Mouse (Mus musculus): ENCODE measurements around the gene Susd1. TPM values are rescaled to one million over a fixed set of nuclear protein-coding genes. Genes with fewer than 3 reads are reported as not detected.

The Susd1 gene
- total and polyA plus RNA-seq, 3 experiments = 1.6 to 6.1 (median 4.1) TPM

DNA sequence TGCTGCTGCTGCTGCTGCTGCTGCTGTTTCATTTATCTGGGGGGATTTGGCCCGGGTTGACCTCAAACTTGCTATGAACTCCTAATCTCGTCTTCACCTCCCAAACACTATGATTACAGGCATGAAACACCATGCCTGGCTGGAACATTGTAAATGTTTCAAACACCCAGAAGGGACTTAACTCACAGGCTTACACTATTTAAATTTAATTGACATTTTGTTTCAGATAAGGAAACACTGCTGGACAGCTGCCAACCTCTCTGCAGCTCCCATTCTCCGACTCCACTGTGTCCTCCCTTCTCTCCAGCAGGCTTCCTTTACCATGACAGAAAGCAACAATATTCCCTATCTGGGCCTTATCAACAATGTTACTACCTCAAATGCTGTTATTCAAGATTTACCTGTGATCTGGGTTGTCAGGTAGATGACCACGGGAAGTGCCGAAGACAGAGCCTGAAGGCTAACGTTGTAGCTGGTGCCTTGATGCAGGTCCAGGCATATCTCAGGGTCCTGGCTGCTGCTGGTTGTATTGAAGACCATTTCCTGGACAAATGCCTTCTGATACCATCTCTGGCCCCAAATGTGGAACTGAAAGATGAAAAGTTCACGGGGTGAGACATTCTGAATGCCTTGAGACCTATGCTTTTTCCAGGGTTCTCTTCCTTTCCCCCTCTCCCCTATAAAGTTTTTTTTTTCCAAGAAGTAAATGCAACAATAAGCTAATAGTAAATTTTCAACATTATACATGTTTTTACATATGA, 88.8 kb downstream of the Susd1 start:
- dilution Hi-C loops (cut with MboI; ENCODE audit: extremely low pct_ligation_motif_present, extremely low pct_unique_long_range_greater_than_20kb, low sequenced_read_pairs) (no loop called here), in situ Hi-C loops (cut with MboI; ENCODE audit: low pct_ligation_motif_present, low pct_unique_long_range_greater_than_20kb, low sequenced_read_pairs) (loop anchor here (25.0 kb wide), 4 partner anchors 162 to 513 kb away; partner anchors contain the start of gene Ugcg)
- no peak for DNase-seq (ENCODE audit: extremely low read depth)
- TF ChIP-seq RAD21 (IDR thresholded peaks at IDR 0.05; ENCODE audit: low read depth, low read length) (no peak; the same call in 1 of the 2 replicates), SIN3A (IDR thresholded peaks at IDR 0.05; ENCODE audit: low read length) (no peak), JUND (conservative IDR thresholded peaks at IDR 0.05; ENCODE audit: low read depth, low read length) (no peak), BHLHE40 (IDR thresholded peaks at IDR 0.05; ENCODE audit: low read depth, low read length) (no peak), MYC (IDR thresholded peaks at IDR 0.05; ENCODE audit: low read depth, low read length) (no peak), UBTF (IDR thresholded peaks at IDR 0.05; ENCODE audit: low read depth, low read length) (no peak), ZC3H11A (IDR thresholded peaks at IDR 0.05; ENCODE audit: low read depth, low read length) (no peak), TCF12 (IDR thresholded peaks at IDR 0.05; ENCODE audit: low read depth, low read length) (no peak), CHD1 (IDR thresholded peaks at IDR 0.05; ENCODE audit: low read depth, low read length) (no peak), MAX (IDR thresholded peaks at IDR 0.05; ENCODE audit: low read length) (no peak), JUN (IDR thresholded peaks at IDR 0.05; ENCODE audit: insufficient read depth, low read depth, low read length) (no peak), E2F4 (IDR thresholded peaks at IDR 0.05; ENCODE audit: insufficient replicate concordance, low read depth, low read length) (no peak), EP300 (IDR thresholded peaks at IDR 0.05; ENCODE audit: low read length) (peak; percentile 90), MXI1 (IDR thresholded peaks at IDR 0.05; ENCODE audit: low read depth, low read length) (no peak), IRF4 (IDR thresholded peaks at IDR 0.05; ENCODE audit: low read depth, low read length) (peak; percentile 93), ELF1 (IDR thresholded peaks at IDR 0.05; ENCODE audit: low read depth, low read length) (peak; percentile 30; the same call in 1 of the 2 replicates), CHD2 (IDR thresholded peaks at IDR 0.05; ENCODE audit: low read length) (no peak), MAFK (IDR thresholded peaks at IDR 0.05; ENCODE audit: insufficient replicate concordance, low read length) (no peak), USF1 (IDR thresholded peaks at IDR 0.05; ENCODE audit: low read depth, low read length) (no peak), TBP (conservative IDR thresholded peaks at IDR 0.05; ENCODE audit: low read depth, low read length) (no peak), ZMIZ1 (IDR thresholded peaks at IDR 0.05; ENCODE audit: low read depth, low read length) (no peak), CTCF (conservative IDR thresholded peaks at IDR 0.05 in 1 of 2, IDR thresholded peaks at IDR 0.05 in 1 of 2; ENCODE audit: low read depth in 2 of 2, low read length in 2 of 2) (no peak), RCOR1 (conservative IDR thresholded peaks at IDR 0.05; ENCODE audit: low read depth, low read length) (0 out of 2 replicates have a peak, but pooled peaks have one; percentile 19), POLR2A (IDR thresholded peaks at IDR 0.05; ENCODE audit: low read depth, low read length) (no peak), HCFC1 (IDR thresholded peaks at IDR 0.05; ENCODE audit: low read depth, low read length) (no peak), MAZ (IDR thresholded peaks at IDR 0.05; ENCODE audit: low read depth, low read length) (no peak), ZKSCAN1 (IDR thresholded peaks at IDR 0.05; ENCODE audit: borderline replicate concordance, low read depth, low read length) (no peak), SMC3 (IDR thresholded peaks at IDR 0.05; ENCODE audit: low read depth, low read length) (no peak), PAX5 (IDR thresholded peaks at IDR 0.05; ENCODE audit: low read length) (no peak), USF2 (conservative IDR thresholded peaks at IDR 0.05; ENCODE audit: low read depth, low read length) (no peak), ZNF384 (IDR thresholded peaks at IDR 0.05; ENCODE audit: low read depth, low read length) (peak; percentile 68), MEF2A (IDR thresholded peaks at IDR 0.05; ENCODE audit: borderline replicate concordance, low read depth, low read length) (peak; percentile 40; the same call in 1 of the 2 replicates), POLR2AphosphoS2 (IDR thresholded peaks at IDR 0.05; ENCODE audit: low read depth, low read length) (no peak), KAT2A (IDR thresholded peaks at IDR 0.05; ENCODE audit: insufficient replicate concordance, low read length) (no peak), ETS1 (conservative IDR thresholded peaks at IDR 0.05; ENCODE audit: low read depth, low read length) (peak; percentile 47; the same call in 1 of the 2 replicates), NELFE (IDR thresholded peaks at IDR 0.05; ENCODE audit: low read depth, low read length) (no peak), NRF1 (IDR thresholded peaks at IDR 0.05; ENCODE audit: low read depth, low read length) (no peak), GABPA (IDR thresholded peaks at IDR 0.05; ENCODE audit: insufficient replicate concordance, low read depth, low read length) (no peak)
- Histone ChIP-seq H3K27me3 (replicated peaks) (no peaks in the 10 kb centered on the region), H3K4me3 (replicated peaks in 1 of 3; ENCODE audit: low read depth in 2 of 3, low read length in 2 of 3, poor library complexity in 1 of 3) (no peak overlapping the region), H3K36me3 (replicated peaks in 1 of 2; ENCODE audit: control insufficient read depth in 1 of 2, insufficient read depth in 1 of 2, low read length in 1 of 2) (no peaks in the 10 kb centered on the region), H3K4me2 (ENCODE audit: insufficient read depth, low read depth, poor library complexity, severe bottlenecking) (peak overlapping the region; percentile 8; the same call in 1 of the 2 replicates), H3K79me2 (replicated peaks; ENCODE audit: control insufficient read depth, extremely low read depth, insufficient read depth, poor library complexity, severe bottlenecking) (no peaks in the 10 kb centered on the region), H3K4me1 (ENCODE audit: control insufficient read depth in 1 of 2, insufficient read depth in 2 of 2) (peaks cover 17 to 41% of the 10 kb centered on the region in 2 experiments), H3K9me3 (replicated peaks; ENCODE audit: low read length) (no peaks in the 10 kb centered on the region), H3K27ac (ENCODE audit: insufficient read depth, low read depth) (peak overlapping the region; percentile 44; the same call in 1 of the 2 replicates), H3K9ac (ENCODE audit: insufficient read depth, low read depth) (no peak overlapping the region)
